Mouse (Mus musculus): ENCODE data around the gene Grin2b. TPM values are rescaled to one million over a fixed set of nuclear protein-coding genes. Genes with fewer than 3 reads are reported as not detected.

Gene Grin2b
- total and polyA plus RNA-seq, 3 experiments = not detected

GRCm38 (mm10) chr6:136040931-136041330 is 132.4 kb downstream of the Grin2b start:
- no peak overlapping the region for H3K4me2 ChIP-seq (ENCODE audit: insufficient read depth, low read depth, poor library complexity, severe bottlenecking)
- no peak overlapping the region for H3K27ac ChIP-seq (ENCODE audit: insufficient read depth, low read depth)
- no peak for TF ChIP-seq ZMIZ1 (IDR thresholded peaks at IDR 0.05; ENCODE audit: low read depth, low read length)
- no peak for TF ChIP-seq CTCF (conservative IDR thresholded peaks at IDR 0.05 in 1 of 2, IDR thresholded peaks at IDR 0.05 in 1 of 2; ENCODE audit: low read depth in 2 of 2, low read length in 2 of 2)
- TF ChIP-seq SMC3 (IDR thresholded peaks at IDR 0.05; ENCODE audit: low read depth, low read length) = no peak
- H3K36me3 ChIP-seq (replicated peaks in 1 of 2; ENCODE audit: control insufficient read depth in 1 of 2, insufficient read depth in 1 of 2, low read length in 1 of 2) = no peaks in the 10 kb centered on the region
- dilution Hi-C loops (cut with MboI; ENCODE audit: extremely low pct_ligation_motif_present, extremely low pct_unique_long_range_greater_than_20kb, low sequenced_read_pairs) = no loop called here
- no peak for DNase-seq (ENCODE audit: extremely low read depth)
- no peaks in the 10 kb centered on the region for H3K4me1 ChIP-seq (ENCODE audit: control insufficient read depth in 1 of 2, insufficient read depth in 2 of 2)
- H3K79me2 ChIP-seq (replicated peaks; ENCODE audit: control insufficient read depth, extremely low read depth, insufficient read depth, poor library complexity, severe bottlenecking) = no peaks in the 10 kb centered on the region
- no peak overlapping the region for H3K4me3 ChIP-seq (replicated peaks in 1 of 3; ENCODE audit: low read depth in 2 of 3, low read length in 2 of 3, poor library complexity in 1 of 3)
- no peak overlapping the region for H3K9ac ChIP-seq (ENCODE audit: insufficient read depth, low read depth)
- in situ Hi-C loops (cut with MboI; ENCODE audit: low pct_ligation_motif_present, low pct_unique_long_range_greater_than_20kb, low sequenced_read_pairs) = no loop called here
- no peaks in the 10 kb centered on the region for H3K27me3 ChIP-seq (replicated peaks)
- peaks cover 77% of the 10 kb centered on the region for H3K9me3 ChIP-seq (replicated peaks; ENCODE audit: low read length)

- Histone ChIP-seq H3K79me2 (replicated peaks; ENCODE audit: control insufficient read depth, extremely low read depth, insufficient read depth, poor library complexity, severe bottlenecking) (no peaks in the 10 kb centered on the region), H3K9me3 (replicated peaks; ENCODE audit: low read length) (peaks cover 78% of the 10 kb centered on the region), H3K4me1 (ENCODE audit: control insufficient read depth in 1 of 2, insufficient read depth in 2 of 2) (no peaks in the 10 kb centered on the region), H3K9ac (ENCODE audit: insufficient read depth, low read depth) (no peak overlapping the region), H3K27me3 (replicated peaks) (no peaks in the 10 kb centered on the region), H3K36me3 (replicated peaks in 1 of 2; ENCODE audit: control insufficient read depth in 1 of 2, insufficient read depth in 1 of 2, low read length in 1 of 2) (no peaks in the 10 kb centered on the region), H3K27ac (ENCODE audit: insufficient read depth, low read depth) (no peak overlapping the region), H3K4me2 (ENCODE audit: insufficient read depth, low read depth, poor library complexity, severe bottlenecking) (no peak overlapping the region), H3K4me3 (replicated peaks in 1 of 3; ENCODE audit: low read depth in 2 of 3, low read length in 2 of 3, poor library complexity in 1 of 3) (no peak overlapping the region)
- TF ChIP-seq SIN3A (IDR thresholded peaks at IDR 0.05; ENCODE audit: low read length) (no peak), MAX (IDR thresholded peaks at IDR 0.05; ENCODE audit: low read length) (no peak), MXI1 (IDR thresholded peaks at IDR 0.05; ENCODE audit: low read depth, low read length) (no peak), RCOR1 (conservative IDR thresholded peaks at IDR 0.05; ENCODE audit: low read depth, low read length) (no peak), USF1 (IDR thresholded peaks at IDR 0.05; ENCODE audit: low read depth, low read length) (no peak), ZMIZ1 (IDR thresholded peaks at IDR 0.05; ENCODE audit: low read depth, low read length) (no peak), NELFE (IDR thresholded peaks at IDR 0.05; ENCODE audit: low read depth, low read length) (no peak), NRF1 (IDR thresholded peaks at IDR 0.05; ENCODE audit: low read depth, low read length) (no peak), MEF2A (IDR thresholded peaks at IDR 0.05; ENCODE audit: borderline replicate concordance, low read depth, low read length) (no peak)
- in situ Hi-C loops (cut with MboI; ENCODE audit: low pct_ligation_motif_present, low pct_unique_long_range_greater_than_20kb, low sequenced_read_pairs) (no loop called here), dilution Hi-C loops (cut with MboI; ENCODE audit: extremely low pct_ligation_motif_present, extremely low pct_unique_long_range_greater_than_20kb, low sequenced_read_pairs) (no loop called here)
- DNase-seq (ENCODE audit: extremely low read depth) = no peak
Observed at GRCm38 (mm10) chr6:136029235-136029939, 143.9 kb downstream of the Grin2b start.

DNA sequence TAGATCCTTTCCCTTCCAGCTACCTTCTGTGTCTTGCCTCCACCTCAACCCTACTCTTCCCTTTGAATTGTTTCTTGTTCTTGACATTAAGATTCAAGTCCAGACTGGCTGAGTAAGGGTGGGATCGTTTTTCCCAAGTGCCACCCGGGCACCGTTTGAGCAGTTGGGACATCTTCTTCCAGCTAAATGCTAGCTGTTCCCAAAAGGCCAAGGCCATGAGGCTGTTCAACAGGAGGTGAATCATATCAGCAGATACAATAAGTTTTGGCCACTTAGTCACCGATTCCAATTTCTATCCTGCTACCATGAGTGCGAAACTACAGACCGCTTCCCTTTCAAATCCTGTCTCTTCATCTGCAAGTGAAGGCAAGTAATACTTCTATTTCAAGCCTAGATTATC is 146.4 kb downstream of the Grin2b start:
- TF ChIP-seq IRF4 (IDR thresholded peaks at IDR 0.05; ENCODE audit: low read depth, low read length) (no peak), TCF12 (IDR thresholded peaks at IDR 0.05; ENCODE audit: low read depth, low read length) (no peak), CTCF (conservative IDR thresholded peaks at IDR 0.05 in 1 of 2, IDR thresholded peaks at IDR 0.05 in 1 of 2; ENCODE audit: low read depth in 2 of 2, low read length in 2 of 2) (no peak), CHD2 (IDR thresholded peaks at IDR 0.05; ENCODE audit: low read length) (no peak), ETS1 (conservative IDR thresholded peaks at IDR 0.05; ENCODE audit: low read depth, low read length) (no peak)
- in situ Hi-C loops (cut with MboI; ENCODE audit: low pct_ligation_motif_present, low pct_unique_long_range_greater_than_20kb, low sequenced_read_pairs) = no loop called here
- no peak for DNase-seq (ENCODE audit: extremely low read depth)

More for the DNA sequence above, 146.4 kb downstream of the Grin2b start:
- Histone ChIP-seq H3K27me3 (replicated peaks) (no peaks in the 10 kb centered on the region), H3K4me1 (ENCODE audit: control insufficient read depth in 1 of 2, insufficient read depth in 2 of 2) (no peaks in the 10 kb centered on the region), H3K27ac (ENCODE audit: insufficient read depth, low read depth) (no peak overlapping the region), H3K36me3 (replicated peaks in 1 of 2; ENCODE audit: control insufficient read depth in 1 of 2, insufficient read depth in 1 of 2, low read length in 1 of 2) (no peaks in the 10 kb centered on the region), H3K4me3 (replicated peaks in 1 of 3; ENCODE audit: low read depth in 2 of 3, low read length in 2 of 3, poor library complexity in 1 of 3) (no peak overlapping the region), H3K79me2 (replicated peaks; ENCODE audit: control insufficient read depth, extremely low read depth, insufficient read depth, poor library complexity, severe bottlenecking) (no peaks in the 10 kb centered on the region), H3K4me2 (ENCODE audit: insufficient read depth, low read depth, poor library complexity, severe bottlenecking) (no peak overlapping the region), H3K9ac (ENCODE audit: insufficient read depth, low read depth) (no peak overlapping the region), H3K9me3 (replicated peaks; ENCODE audit: low read length) (peaks cover 78% of the 10 kb centered on the region)
- dilution Hi-C loops (cut with MboI; ENCODE audit: extremely low pct_ligation_motif_present, extremely low pct_unique_long_range_greater_than_20kb, low sequenced_read_pairs) = no loop called here
